Mouse (Mus musculus) limb, embryonic 14.5 days (tissue): ENCODE data around the gene Fgf10. TPM values are rescaled to one million over a fixed set of nuclear protein-coding genes. Genes with fewer than 3 reads are reported as not detected.

ENCODE experiments used
- ATAC-seq: fragments of 200-750 bp; cut with Nextera tagmentation; 2 replicates; pipeline ENCODE4 v1.8.0; 2017; ENCODE audit warnings: low read depth, moderate number of reproducible peaks, moderate TSS enrichment; ENCODE audit not compliant: low FRiP score
- DNase-seq: peaks from one replicate; pipeline ENCODE4 v3.0.0-alpha.2; 2015; ENCODE audit warnings: low spot score
- H3K27ac ChIP-seq: fragments of 300-500 bp; sonication (generic); replicated peaks from 2 replicates; pipeline ENCODE4 v1.5.1; 2014; ENCODE audit warnings: low read depth, mild to moderate bottlenecking, low read length, moderate library complexity, mixed read lengths
- H3K27me3 ChIP-seq: fragments of 300-500 bp; sonication (generic); 2 replicates; pipeline ENCODE4 v1.6.1; 2014; ENCODE audit warnings: low read length, mixed read lengths; ENCODE audit not compliant: control insufficient read depth, insufficient read depth
- H3K36me3 ChIP-seq: fragments of 300-500 bp; sonication (generic); 2 replicates; pipeline ENCODE4 v1.6.1; 2014; ENCODE audit warnings: mild to moderate bottlenecking, low read length, moderate library complexity, mixed read lengths; ENCODE audit not compliant: control insufficient read depth, insufficient read depth
- H3K4me1 ChIP-seq: fragments of 300-500 bp; sonication (generic); 2 replicates; pipeline ENCODE4 v1.6.1; 2014; ENCODE audit warnings: antibody characterized with exemption, low read length, mixed read lengths; ENCODE audit not compliant: control insufficient read depth, insufficient read depth
- H3K4me2 ChIP-seq: fragments of 300-500 bp; sonication (generic); replicated peaks from 2 replicates; pipeline ENCODE4 v1.6.1; 2014; ENCODE audit warnings: low read depth, mild to moderate bottlenecking, low read length, moderate library complexity; ENCODE audit not compliant: severe bottlenecking
- H3K4me3 ChIP-seq: fragments of 300-500 bp; sonication (generic); replicated peaks from 2 replicates; pipeline ENCODE4 v1.5.1; 2014; ENCODE audit warnings: low read length
- H3K9ac ChIP-seq: fragments of 300-500 bp; sonication (generic); 2 replicates; pipeline ENCODE4 v1.6.1; 2014; ENCODE audit warnings: mild to moderate bottlenecking, low read depth, low read length, moderate library complexity; ENCODE audit not compliant: severe bottlenecking
- H3K9me3 ChIP-seq: fragments of 300-500 bp; sonication (generic); 2 replicates; pipeline ENCODE4 v1.6.1; 2016; ENCODE audit warnings: low read length; ENCODE audit not compliant: control insufficient read depth
- POLR2A ChIP-seq: fragments of 200-500 bp; IDR thresholded peaks from 2 replicates; pipeline ENCODE4 v1.8.0; 2012; ENCODE audit warnings: inconsistent platforms, mild to moderate bottlenecking, moderate library complexity, borderline replicate concordance; ENCODE audit not compliant: insufficient read depth, insufficient read length; ENCODE audit errors: extremely low read depth
- WGBS: fragments of 180-500 bp; shearing (Covaris S2); extraction: QIAGEN DNeasy Blood & Tissue Kit; methylation state at CpG from one replicate; pipeline ENCODE4 v1.1.7; 2014; 5-methylcytosine and 5-hydroxymethylcytosine counted together
- polyA plus RNA-seq, 2 experiments: library from polyadenylated mRNA; depleted of rRNA in 1 of 2; stranded (reverse) in 1 of 2; unstranded in 1 of 2; fragments of >200 nt; fragmentation: Nextera tagmentation in 1 of 2; extraction: Ambion mirVana in 1 of 2; gene quantifications; 2 replicates each; pipeline versions ENCODE4 v1.2.1 to v1.2.3; 2012 to 2014

Gene Fgf10
- polyA plus RNA-seq, 2 experiments = 8.0 to 11.4 TPM

- Histone ChIP-seq H3K4me3 (no peak overlapping the region), H3K4me2 (no peak overlapping the region), H3K9ac (no peak overlapping the region), H3K9me3 (no peaks in the 10 kb centered on the region), H3K27ac (no peak overlapping the region), H3K27me3 (no peaks in the 10 kb centered on the region), H3K36me3 (no peaks in the 10 kb centered on the region), H3K4me1 (no peaks in the 10 kb centered on the region)
- TF ChIP-seq POLR2A = no peak
- DNase-seq = no peak
- 78% methylated on average over 3 of the region's 3 CpGs for WGBS
- ATAC-seq = no peak
Measured at GRCm38 (mm10) chr13:118679228-118679627, 9.6 kb downstream of the Fgf10 start.

- no peaks in the 10 kb centered on the region for H3K36me3 ChIP-seq
- TF ChIP-seq POLR2A = no peak
- no peaks in the 10 kb centered on the region for H3K27me3 ChIP-seq
- no peak overlapping the region for H3K27ac ChIP-seq
- H3K9me3 ChIP-seq = no peaks in the 10 kb centered on the region
- ATAC-seq (no peak), DNase-seq (no peak)
- no peak overlapping the region for H3K9ac ChIP-seq
- 82% methylated on average over 2 of the region's 2 CpGs for WGBS
- no peak overlapping the region for H3K4me3 ChIP-seq
- no peaks in the 10 kb centered on the region for H3K4me1 ChIP-seq
- H3K4me2 ChIP-seq = no peak overlapping the region
Measured at GRCm38 (mm10) chr13:118693049-118693448, 23.5 kb downstream of the Fgf10 start.

GRCm38 (mm10) chr13:118695103-118695502 lies 25.5 kb downstream of the Fgf10 start:
- H3K27me3 ChIP-seq = no peaks in the 10 kb centered on the region
- H3K36me3 ChIP-seq = no peaks in the 10 kb centered on the region
- TF ChIP-seq POLR2A = no peak
- no peak overlapping the region for H3K9ac ChIP-seq
- ATAC-seq (no peak), DNase-seq (no peak)
- H3K27ac ChIP-seq = no peak overlapping the region
- WGBS = 24% methylated on average over 4 of the region's 4 CpGs
- H3K4me2 ChIP-seq = no peak overlapping the region
- H3K9me3 ChIP-seq = no peaks in the 10 kb centered on the region
- H3K4me1 ChIP-seq = no peaks in the 10 kb centered on the region
- H3K4me3 ChIP-seq = no peak overlapping the region

GRCm38 (mm10) chr13:118703727-118704126 lies 34.1 kb downstream of the Fgf10 start:
- Histone ChIP-seq H3K27ac (no peak overlapping the region), H3K9ac (no peak overlapping the region), H3K4me2 (no peak overlapping the region), H3K4me3 (no peak overlapping the region), H3K36me3 (no peaks in the 10 kb centered on the region), H3K9me3 (no peaks in the 10 kb centered on the region), H3K4me1 (no peaks in the 10 kb centered on the region), H3K27me3 (no peaks in the 10 kb centered on the region)
- ATAC-seq (no peak), DNase-seq (no peak)
- no peak for TF ChIP-seq POLR2A

GRCm38 (mm10) chr13:118705716-118706115 lies 36.1 kb downstream of the Fgf10 start:
- DNase-seq (no peak), ATAC-seq (no peak)
- Histone ChIP-seq H3K4me1 (no peaks in the 10 kb centered on the region), H3K4me3 (no peak overlapping the region), H3K27me3 (no peaks in the 10 kb centered on the region), H3K36me3 (no peaks in the 10 kb centered on the region), H3K9me3 (no peaks in the 10 kb centered on the region), H3K27ac (no peak overlapping the region), H3K4me2 (no peak overlapping the region), H3K9ac (no peak overlapping the region)
- WGBS = 81% methylated on average over 3 of the region's 3 CpGs
- TF ChIP-seq POLR2A = no peak

- no peak for DNase-seq
- no peaks in the 10 kb centered on the region for H3K27me3 ChIP-seq
- H3K9ac ChIP-seq = no peak overlapping the region
- H3K9me3 ChIP-seq = no peaks in the 10 kb centered on the region
- no peak for TF ChIP-seq POLR2A
- H3K36me3 ChIP-seq = no peaks in the 10 kb centered on the region
- H3K4me2 ChIP-seq = no peak overlapping the region
- WGBS = 93% methylated on average over 1 of the region's 1 CpGs
- no peak overlapping the region for H3K27ac ChIP-seq
- no peak for ATAC-seq
- H3K4me3 ChIP-seq = no peak overlapping the region
- no peaks in the 10 kb centered on the region for H3K4me1 ChIP-seq
Measured at GRCm38 (mm10) chr13:118709912-118710311, 40.3 kb downstream of the Fgf10 start.
